Mouse (Mus musculus) embryo, embryonic 10 days (tissue): Measurements from ENCODE around the gene Trp53i11.
A peak's percentile ranks its signal among the peaks of the same experiment; 100 is the strongest.

Experiments used
- DNase-seq: peaks from one replicate; pipeline ENCODE4 v3.0.0-alpha.2; 2015; ENCODE audit warnings: low spot score

Trp53i11 gene

GRCm38 (mm10) chr2:93199531-93199974 lies 12.2 kb downstream of the Trp53i11 start:
- DNase-seq: peak; percentile 89

GRCm38 (mm10) chr2:93200681-93201340 lies 13.5 kb downstream of the Trp53i11 start:
- no peak for DNase-seq

- no peak for DNase-seq
Measured at GRCm38 (mm10) chr2:93201997-93202396, 14.6 kb downstream of the Trp53i11 start.

- DNase-seq: no peak
Measured at GRCm38 (mm10) chr2:93202782-93203181, 15.4 kb downstream of the Trp53i11 start.

GRCm38 (mm10) chr2:93203682-93204081 lies 16.3 kb downstream of the Trp53i11 start:
- DNase-seq: peak; percentile 85

GRCm38 (mm10) chr2:93204571-93204970 lies 17.2 kb downstream of the Trp53i11 start:
- DNase-seq: no peak

GRCm38 (mm10) chr2:93206126-93206525 lies 18.8 kb downstream of the Trp53i11 start:
- DNase-seq: no peak

- no peak for DNase-seq
Measured at GRCm38 (mm10) chr2:93212386-93212785, 25.0 kb downstream of the Trp53i11 start.

- DNase-seq: no peak
Measured at GRCm38 (mm10) chr2:93212865-93213264, 25.5 kb downstream of the Trp53i11 start.

GRCm38 (mm10) chr2:93214192-93214591 lies 26.8 kb downstream of the Trp53i11 start:
- no peak for DNase-seq

- DNase-seq: no peak
Measured at GRCm38 (mm10) chr2:93215790-93216189, 28.4 kb downstream of the Trp53i11 start.

GRCm38 (mm10) chr2:93217015-93217414 lies 29.7 kb downstream of the Trp53i11 start:
- peak; percentile 77 for DNase-seq

GRCm38 (mm10) chr2:93218353-93218990 lies 31.1 kb downstream of the Trp53i11 start:
- no peak for DNase-seq

GRCm38 (mm10) chr2:93219576-93219975 lies 32.2 kb downstream of the Trp53i11 start:
- DNase-seq: no peak

- peak; percentile 47 for DNase-seq
Measured at GRCm38 (mm10) chr2:93220447-93220846, 33.1 kb downstream of the Trp53i11 start.

GRCm38 (mm10) chr2:93223463-93223862 lies 36.1 kb downstream of the Trp53i11 start:
- DNase-seq: no peak

GRCm38 (mm10) chr2:93226606-93227595 lies 39.6 kb downstream of the Trp53i11 start:
- peak; percentile 94 for DNase-seq

GRCm38 (mm10) chr2:93227713-93228479 lies 40.5 kb downstream of the Trp53i11 start:
- DNase-seq: peak; percentile 79

- peak; percentile 75 for DNase-seq
Measured at GRCm38 (mm10) chr2:93228480-93228824, 41.1 kb downstream of the Trp53i11 start.

- DNase-seq: no peak
Measured at GRCm38 (mm10) chr2:93232141-93232540, 44.8 kb downstream of the Trp53i11 start.

GRCm38 (mm10) chr2:93237055-93237454 lies 49.7 kb downstream of the Trp53i11 start:
- no peak for DNase-seq

GRCm38 (mm10) chr2:93238864-93239263 lies 51.5 kb downstream of the Trp53i11 start:
- no peak for DNase-seq
